Mouse (Mus musculus) layer of hippocampus, adult 9-10 months (tissue): ENCODE measurements at regions not wholly inside any gene's neighbourhood (a gene's known extent, or its start where the extent isn't known, plus 50 kb on each side); places are given as distances from the start of the nearest gene placed in this dataset.
A peak's percentile ranks its signal among the peaks of the same experiment; 100 is the strongest.
"Not testable (repeated sequence)": the region's sequence is repeated elsewhere in the genome, so short reads cannot be mapped to it uniquely, and the experiment has no call there.

ENCODE experiments used
- DNase-seq: peaks from one replicate; pipeline ENCODE4 v3.0.0; 2022; ENCODE audit warnings: low spot score

DNA sequence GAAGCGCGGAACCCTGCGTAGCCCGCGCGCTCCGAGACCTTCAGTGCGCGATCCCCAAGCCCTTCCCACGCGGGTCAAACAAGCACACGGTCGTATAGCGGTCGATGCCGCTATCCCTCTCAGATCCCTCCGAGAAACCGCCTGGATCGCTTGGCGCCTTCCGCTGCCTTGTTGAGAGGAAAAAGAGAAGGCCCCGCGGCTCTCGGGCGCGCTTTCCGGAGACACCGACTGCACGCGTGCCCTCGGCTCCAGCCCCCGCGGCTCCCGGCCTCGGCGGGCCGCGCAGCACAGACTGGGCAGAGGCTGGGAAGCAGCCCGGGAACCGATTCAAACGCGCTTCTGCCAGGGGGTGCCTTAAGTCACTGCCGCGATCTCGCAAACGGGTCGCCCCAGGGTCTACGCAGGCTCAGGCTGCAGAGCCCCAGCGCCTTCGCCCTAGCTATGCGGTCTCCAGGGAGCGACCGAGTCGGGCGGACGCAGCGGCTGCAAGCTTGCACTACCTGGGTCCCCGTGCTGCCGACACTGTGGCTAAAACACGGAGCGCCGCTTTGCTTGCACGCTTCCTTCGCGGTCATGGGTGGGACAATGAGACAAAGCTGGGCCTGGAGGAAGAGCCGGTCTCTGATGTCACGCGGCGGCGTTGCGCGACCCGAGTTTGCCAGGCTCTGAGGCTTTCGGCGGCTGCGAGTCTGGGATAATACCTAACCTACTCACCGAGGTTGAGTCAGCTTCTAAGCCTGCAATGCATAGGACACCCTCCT lies 87.3 kb downstream of the Crisp4 start:
- no peak for DNase-seq

DNA sequence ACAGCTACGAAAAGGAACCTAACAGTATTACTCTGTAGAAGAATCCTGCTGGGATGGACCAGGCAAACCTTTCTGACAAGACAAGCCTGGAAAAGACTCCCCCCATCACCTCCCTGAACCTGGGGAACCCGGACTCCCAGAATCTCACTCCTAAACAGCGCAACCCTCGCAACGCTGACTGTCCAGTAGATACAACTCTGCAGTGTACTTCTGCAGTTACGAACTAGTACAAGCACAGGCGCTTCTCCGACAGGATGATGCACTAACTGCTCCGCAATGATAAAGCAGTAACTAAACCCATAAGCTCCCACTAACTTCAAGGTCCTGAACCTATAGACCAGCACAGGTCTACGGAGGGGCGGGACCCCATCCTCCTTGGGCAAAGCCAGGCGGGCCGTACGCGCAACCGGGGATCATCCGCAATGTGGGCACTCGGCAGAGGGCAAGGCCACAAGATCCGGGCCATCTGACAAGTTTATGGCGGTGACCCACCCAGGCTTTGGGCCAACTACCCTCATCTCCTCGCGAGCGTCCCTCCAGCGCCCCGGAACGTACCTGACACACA lies 88.0 kb downstream of the Crisp4 start:
- no peak for DNase-seq

DNA sequence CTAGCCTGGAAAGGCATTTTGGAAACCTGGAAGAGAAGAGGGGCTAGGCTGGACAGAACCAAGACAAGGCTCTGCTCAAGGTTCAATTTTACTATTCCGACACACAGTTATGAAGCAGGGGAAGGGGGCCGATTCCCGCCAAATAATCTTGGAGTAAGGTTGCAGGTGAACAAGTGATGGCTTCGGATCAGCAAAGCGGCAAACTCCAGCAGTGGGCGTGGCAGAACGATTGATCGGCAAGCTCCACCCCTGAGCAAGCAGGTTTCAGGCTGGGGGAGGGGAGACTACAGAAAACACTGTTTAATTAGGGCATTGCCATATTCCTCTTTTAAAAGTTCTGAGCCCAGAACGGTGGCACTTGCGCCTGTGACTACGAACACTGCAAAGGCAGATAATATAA lies 88.7 kb downstream of the Crisp4 start:
- not testable (repeated sequence) for DNase-seq

DNA sequence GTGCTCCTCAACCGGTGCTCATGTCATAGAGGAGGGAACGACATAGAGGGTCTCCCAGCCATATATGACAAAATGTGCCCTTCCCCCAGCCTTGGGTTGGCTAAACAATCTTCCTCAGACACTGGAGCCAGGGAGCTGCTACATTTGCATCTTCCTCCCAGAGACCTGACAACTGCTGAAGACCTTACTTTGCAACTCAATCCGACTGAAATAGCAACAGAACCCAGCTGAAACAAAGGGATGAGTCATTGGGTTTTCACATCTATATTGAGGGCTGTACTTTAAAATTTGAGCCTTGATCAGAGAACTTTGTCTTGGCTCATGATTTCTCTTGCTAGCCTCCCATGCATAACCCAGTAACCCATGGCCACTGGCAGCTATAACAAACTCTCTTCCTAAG lies 115.5 kb downstream of the Crisp4 start:
- DNase-seq: no peak

DNA sequence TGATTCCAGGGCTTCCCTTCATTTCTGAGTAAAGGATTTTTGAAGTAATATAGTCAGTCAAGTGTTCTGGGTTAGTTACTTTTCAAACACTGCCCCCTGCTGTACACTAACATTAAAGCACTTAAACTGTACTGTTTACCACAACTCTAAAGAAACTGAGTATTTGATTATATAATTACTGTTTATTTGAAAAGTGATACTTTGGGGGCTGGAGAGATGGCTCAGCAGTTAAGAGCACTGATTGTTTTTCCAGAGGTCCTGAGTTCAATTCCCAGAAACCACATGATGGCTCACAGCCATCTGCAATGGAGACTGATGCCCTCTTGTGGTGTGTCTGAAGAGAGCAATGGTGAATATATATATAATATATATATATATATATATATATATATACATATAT lies 132.8 kb downstream of the Crisp4 start:
- DNase-seq: peak; percentile 9

DNA sequence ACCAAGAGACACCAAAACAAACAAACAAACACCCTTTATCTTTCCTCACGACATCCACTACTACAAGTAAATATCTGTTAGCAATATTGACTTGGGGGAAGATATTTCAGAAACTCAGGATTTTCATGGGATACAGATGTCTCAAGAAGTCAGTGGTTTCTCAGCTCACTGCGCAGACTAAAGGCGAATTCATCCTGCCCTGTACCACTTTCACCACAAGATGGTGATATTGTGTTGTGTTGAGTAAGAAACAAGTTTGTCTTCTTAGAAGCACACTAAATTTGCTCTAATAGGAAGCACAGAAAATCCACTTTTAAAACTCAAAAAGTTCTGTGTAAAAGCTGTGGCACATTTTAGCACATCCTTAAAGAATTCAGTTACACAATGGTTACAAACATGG lies 165.1 kb downstream of the Crisp4 start:
- peak; percentile 29 for DNase-seq

DNA sequence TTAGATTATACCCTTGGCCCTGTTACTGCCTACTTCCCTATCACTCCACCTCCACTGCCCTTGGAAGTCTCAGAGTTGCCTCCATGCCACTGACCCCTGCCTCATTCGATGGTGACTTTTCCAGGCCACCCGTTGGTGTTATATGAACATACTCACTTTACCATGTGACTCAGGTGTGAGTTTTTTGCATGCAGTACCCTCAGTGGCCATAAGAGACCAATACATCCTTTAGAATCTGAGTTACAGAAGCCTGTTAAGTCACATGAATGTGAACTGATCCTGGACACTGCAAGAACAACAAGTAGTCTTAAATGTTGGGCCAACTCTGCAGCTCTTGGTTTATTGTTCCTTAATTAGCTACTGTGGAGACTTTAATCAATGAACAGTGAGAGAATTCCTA lies 167.6 kb downstream of the Crisp4 start:
- no peak for DNase-seq

DNA sequence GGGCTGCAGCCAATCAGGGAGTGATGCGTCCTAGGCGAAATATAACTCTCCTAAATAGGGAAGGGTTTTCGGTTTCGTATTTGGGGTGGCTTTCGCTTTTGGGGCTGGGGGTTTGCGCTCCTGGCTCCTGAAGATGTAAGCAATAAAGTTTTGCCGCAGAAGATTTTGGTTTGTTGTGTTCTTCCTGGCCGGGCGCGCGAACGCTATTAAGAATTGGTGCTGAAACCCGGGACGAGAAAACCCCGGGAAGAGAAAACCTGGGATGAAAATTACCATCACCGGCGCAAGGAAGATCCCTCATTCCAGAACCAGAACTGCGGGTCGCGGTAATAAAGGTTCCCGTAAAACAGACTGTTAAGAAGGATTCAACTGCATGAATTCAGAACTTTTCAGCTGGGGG lies 188.8 kb downstream of the Crisp4 start:
- not testable (repeated sequence) for DNase-seq

DNA sequence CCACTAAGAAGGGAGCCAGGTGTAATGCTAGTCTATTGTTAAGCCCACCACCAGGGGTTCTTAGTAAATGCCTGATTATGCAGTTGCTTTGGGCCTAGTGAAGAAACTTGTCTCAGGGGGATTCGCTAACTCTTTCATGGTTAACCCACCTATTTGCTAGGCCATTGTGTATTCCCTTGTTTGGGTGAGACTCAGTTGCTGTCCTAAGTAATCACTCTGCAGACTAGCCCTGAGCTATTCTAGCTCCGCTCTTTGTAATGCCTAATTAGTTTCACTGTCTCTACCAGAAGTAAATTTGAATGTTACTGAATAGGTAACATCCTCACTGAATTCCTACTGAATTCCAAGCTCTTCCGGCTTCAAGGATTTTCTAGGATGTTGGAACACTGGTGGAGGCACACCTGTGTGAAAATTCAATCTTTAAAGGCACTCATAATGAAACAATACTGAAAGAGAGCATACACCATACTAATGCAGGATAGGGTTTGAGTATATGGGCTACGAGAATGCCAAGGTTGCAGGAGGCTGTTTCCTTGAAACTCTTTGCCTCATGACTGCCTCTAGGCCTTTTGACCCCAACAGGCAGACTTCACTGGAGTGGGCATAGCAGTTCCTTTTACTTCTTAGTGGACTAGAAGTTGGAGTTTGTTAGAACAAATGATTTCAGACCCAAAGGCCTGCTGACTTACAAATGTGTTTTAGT lies 213.4 kb downstream of the Crisp4 start:
- not testable (repeated sequence) for DNase-seq
